Mouse (Mus musculus): ENCODE data around the gene Wdr43. TPM values are rescaled to one million over a fixed set of nuclear protein-coding genes. Genes with fewer than 3 reads are reported as not detected.
A peak's percentile ranks its signal among the peaks of the same experiment; 100 is the strongest.
"Not testable (repeated sequence)": the region's sequence is repeated elsewhere in the genome, so short reads cannot be mapped to it uniquely, and the experiment has no call there.

Gene Wdr43
- polyA plus RNA-seq, 1 experiment from 2014 or later: 57.4 TPM

DNA sequence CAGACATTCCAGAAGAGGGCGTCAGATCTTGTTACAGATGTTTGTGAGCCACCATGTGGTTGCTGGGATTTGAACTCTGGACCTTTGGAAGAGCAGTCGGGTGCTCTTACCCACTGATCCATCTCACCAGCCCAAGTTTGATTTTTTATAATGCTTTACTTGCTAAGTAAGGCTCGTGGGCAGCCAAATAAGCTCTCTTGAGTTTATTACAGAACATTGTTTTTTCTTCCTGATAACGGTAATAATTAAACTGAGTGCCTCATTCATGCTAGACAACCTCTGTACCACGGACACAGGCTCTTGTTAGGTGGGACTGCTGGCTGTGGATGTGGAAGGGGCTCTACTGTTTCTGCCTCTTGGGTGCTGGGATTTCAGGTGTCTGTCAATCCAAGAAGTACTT is 23.4 kb downstream of the Wdr43 start:
- not testable (repeated sequence) for H3K4me1 ChIP-seq; H3K9ac ChIP-seq (replicated peaks); ATAC-seq (replicated peaks); H3K9me3 ChIP-seq; H3K4me3 ChIP-seq; H3K27ac ChIP-seq (replicated peaks); H3K27me3 ChIP-seq; H3K4me2 ChIP-seq (replicated peaks)
- H3K36me3 ChIP-seq: peaks cover 74% of the 10 kb centered on the region
- WGBS: 83% methylated on average over 5 of the region's 5 CpGs

DNA sequence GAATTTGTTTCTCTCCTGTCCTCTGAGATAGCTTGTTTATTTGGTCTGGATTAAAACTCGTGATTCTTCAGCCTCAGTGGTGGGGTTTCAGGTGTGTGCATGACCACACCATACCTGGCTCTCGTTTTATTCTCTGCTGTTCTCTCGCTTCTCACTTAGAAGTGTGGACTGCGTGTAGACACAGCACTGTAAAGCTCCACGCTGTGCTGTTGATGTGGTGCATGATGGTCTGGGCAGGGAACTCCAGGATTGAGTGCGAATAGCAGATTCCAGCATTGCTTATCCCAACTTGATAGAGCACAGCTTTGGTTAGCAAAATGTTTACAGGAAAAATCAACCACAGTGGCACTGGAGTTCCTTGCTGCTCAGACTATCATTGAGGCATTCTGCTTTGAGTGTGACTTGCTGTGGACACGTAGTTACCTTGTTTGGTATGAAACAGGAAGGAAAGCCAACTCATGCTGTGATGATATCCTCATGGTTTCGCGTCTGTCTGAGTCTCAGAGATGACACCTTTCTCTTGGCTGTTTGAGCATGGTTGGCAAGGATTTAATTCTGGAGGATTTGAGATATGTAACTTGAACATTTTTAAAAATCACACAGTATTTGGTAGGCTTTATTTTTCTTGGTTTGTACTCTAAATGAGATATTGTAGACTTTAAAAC is 24.9 kb downstream of the Wdr43 start:
- no peak for ATAC-seq (replicated peaks)
- Histone ChIP-seq H3K9me3 (no peaks in the 10 kb centered on the region), H3K9ac (replicated peaks) (no peak overlapping the region), H3K36me3 (peaks cover 68% of the 10 kb centered on the region), H3K4me1 (no peaks in the 10 kb centered on the region), H3K4me3 (no peak overlapping the region), H3K27me3 (no peaks in the 10 kb centered on the region), H3K4me2 (replicated peaks) (no peak overlapping the region), H3K27ac (replicated peaks) (no peak overlapping the region)
- WGBS: 89% methylated on average over 9 of the region's 9 CpGs

DNA sequence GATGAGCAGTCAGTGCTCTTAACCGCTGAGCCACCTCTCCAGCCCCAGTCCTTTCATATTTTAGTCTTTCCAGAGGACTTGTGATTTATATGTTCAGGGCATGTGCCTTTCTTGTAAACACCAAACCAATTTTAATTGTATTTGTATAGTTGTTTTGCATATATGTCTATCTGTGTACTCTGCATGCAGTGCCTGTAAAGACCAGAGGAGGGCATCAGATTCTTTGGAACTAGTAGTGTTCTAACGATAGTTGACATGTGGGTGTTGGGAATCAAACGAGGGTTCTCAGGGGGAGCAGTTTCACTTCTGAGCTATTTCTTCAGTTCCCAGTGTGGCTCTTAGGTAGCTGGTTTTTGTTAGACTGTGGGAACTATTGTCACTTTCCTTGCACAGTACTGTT is 26.5 kb downstream of the Wdr43 start:
- ATAC-seq (replicated peaks): no peak
- 90% methylated on average over 3 of the region's 3 CpGs for WGBS
- peaks cover 53% of the 10 kb centered on the region for H3K36me3 ChIP-seq

DNA sequence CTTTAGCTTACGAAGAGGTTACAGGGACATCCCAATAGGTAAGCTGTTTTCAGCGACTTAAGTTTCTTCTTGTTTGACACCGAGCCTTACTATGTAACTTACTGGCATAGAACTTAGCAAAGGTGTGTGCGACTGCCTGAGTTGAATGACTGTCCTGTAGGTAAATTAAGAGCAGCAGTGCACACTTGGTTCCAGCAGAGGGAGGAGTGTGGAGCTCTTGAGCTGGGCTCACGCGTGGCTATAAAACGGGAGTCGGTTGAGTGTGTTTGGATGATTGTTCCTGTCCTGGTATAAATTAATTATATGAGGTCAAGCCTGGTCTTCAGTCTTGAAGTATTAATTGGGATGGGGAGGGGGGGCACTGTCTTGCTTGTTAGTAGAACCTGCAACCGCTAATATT is 34.3 kb downstream of the Wdr43 start:
- Histone ChIP-seq H3K36me3 (peaks cover 44% of the 10 kb centered on the region), H3K27ac (replicated peaks) (no peak overlapping the region), H3K4me2 (replicated peaks) (no peak overlapping the region), H3K4me1 (no peaks in the 10 kb centered on the region), H3K27me3 (no peaks in the 10 kb centered on the region), H3K4me3 (no peak overlapping the region), H3K9ac (replicated peaks) (no peak overlapping the region), H3K9me3 (no peaks in the 10 kb centered on the region)
- ATAC-seq (replicated peaks): no peak
- WGBS: 92% methylated on average over 9 of the region's 9 CpGs

More for the DNA sequence above, 26.5 kb downstream of the Wdr43 start:
- no peaks in the 10 kb centered on the region for H3K9me3 ChIP-seq
- H3K4me2 ChIP-seq (replicated peaks): no peak overlapping the region
- H3K4me1 ChIP-seq: no peaks in the 10 kb centered on the region
- no peaks in the 10 kb centered on the region for H3K27me3 ChIP-seq
- no peak overlapping the region for H3K9ac ChIP-seq (replicated peaks)
- H3K27ac ChIP-seq (replicated peaks): no peak overlapping the region
- no peak overlapping the region for H3K4me3 ChIP-seq

DNA sequence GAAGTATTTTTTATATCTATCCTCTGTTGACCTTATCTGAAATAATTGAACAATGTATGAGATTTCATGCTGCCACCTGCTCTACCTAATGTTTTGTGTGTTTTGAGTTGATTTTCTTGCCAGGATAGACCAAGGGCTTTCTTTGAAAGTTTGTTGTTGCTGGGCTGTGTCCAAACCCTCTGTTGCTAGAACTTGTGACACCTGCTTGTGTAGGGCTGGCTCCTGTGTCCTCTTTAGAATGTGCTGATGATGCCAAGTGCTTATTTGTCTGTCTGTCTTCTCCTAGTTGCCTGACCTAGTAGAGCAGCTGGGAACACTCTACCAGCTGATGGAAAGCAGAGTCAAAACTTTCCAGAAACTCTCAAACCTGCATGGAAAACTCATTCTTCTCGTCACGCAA is 36.8 kb downstream of the Wdr43 start:
- Histone ChIP-seq H3K4me2 (replicated peaks) (no peak overlapping the region), H3K27me3 (no peaks in the 10 kb centered on the region), H3K4me3 (no peak overlapping the region), H3K9me3 (no peaks in the 10 kb centered on the region), H3K36me3 (peaks cover 55% of the 10 kb centered on the region), H3K4me1 (no peaks in the 10 kb centered on the region), H3K9ac (replicated peaks) (no peak overlapping the region), H3K27ac (replicated peaks) (no peak overlapping the region)
- 91% methylated on average over 2 of the region's 2 CpGs for WGBS
- ATAC-seq (replicated peaks): no peak

DNA sequence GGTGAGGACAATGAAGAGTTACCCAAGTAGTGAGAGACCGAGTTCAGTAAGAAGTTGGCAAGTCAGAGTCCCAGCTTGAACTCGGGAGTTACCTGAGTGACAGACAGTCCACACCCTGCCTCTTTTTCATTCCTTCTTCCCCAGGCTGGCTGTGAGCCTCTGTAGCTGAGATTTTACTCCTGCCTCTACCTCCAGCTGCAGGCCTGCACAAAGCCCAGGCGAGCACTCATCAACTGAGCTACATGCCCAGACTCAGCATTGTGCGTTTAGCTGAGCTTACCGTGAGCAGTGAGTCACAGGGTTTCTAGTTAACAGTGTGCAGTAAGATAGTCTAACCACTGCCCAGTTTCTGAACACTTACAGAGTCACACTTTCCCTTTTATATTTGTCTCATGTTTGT is 37.2 kb downstream of the Wdr43 start:
- no peaks in the 10 kb centered on the region for H3K4me1 ChIP-seq
- peaks cover 56% of the 10 kb centered on the region for H3K36me3 ChIP-seq
- no peak overlapping the region for H3K4me2 ChIP-seq (replicated peaks)
- ATAC-seq (replicated peaks): no peak
- H3K9ac ChIP-seq (replicated peaks): no peak overlapping the region
- 87% methylated on average over 5 of the region's 5 CpGs for WGBS
- H3K4me3 ChIP-seq: no peak overlapping the region
- H3K27me3 ChIP-seq: no peaks in the 10 kb centered on the region
- H3K9me3 ChIP-seq: no peaks in the 10 kb centered on the region
- H3K27ac ChIP-seq (replicated peaks): no peak overlapping the region

DNA sequence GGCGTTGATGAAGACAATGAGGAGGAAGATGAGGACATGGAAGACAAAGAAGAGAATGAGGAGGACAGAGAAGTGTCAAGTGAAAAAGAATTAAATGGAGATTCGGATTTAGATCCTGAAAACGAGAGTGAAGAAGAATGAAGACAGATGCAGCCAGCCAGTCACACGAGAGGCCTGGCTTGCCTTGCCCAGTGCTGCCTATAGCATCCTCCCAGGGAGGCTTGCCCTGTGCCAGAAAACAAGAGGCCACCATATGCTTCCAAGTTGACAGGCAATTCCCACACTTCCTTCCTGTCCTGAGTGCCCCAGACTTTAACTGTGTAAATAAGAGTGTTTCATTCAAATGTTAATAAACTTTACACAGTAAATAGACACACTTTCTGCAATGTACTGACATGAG is 41.8 kb downstream of the Wdr43 start:
- no peak overlapping the region for H3K4me3 ChIP-seq
- H3K27ac ChIP-seq (replicated peaks): no peak overlapping the region
- no peak overlapping the region for H3K4me2 ChIP-seq (replicated peaks)
- no peaks in the 10 kb centered on the region for H3K27me3 ChIP-seq
- H3K9me3 ChIP-seq: no peaks in the 10 kb centered on the region
- WGBS: 83% methylated on average over 4 of the region's 4 CpGs
- ATAC-seq (replicated peaks): no peak
- H3K9ac ChIP-seq (replicated peaks): no peak overlapping the region
- H3K36me3 ChIP-seq: peaks cover 39% of the 10 kb centered on the region
- H3K4me1 ChIP-seq: peaks cover 4% of the 10 kb centered on the region

DNA sequence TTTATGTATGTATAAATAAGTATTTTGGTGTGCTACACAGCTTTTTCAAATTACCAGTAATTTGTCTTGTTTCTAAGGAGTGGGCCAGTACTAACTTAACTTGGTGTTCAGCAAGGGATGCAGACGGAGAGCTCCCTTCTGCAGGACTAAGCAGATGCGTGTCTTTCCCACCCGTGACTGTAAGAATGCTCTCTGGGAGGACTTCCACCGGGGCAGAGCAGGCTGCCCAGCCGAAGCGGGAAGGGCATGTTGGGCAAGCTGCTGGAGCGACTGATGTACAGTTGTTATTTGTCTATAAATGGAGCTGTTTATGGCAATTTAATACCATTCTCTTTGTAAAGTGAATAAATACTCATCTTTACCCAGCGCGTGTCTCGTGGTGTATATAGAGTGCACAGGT is 43.0 kb downstream of the Wdr43 start:
- 92% methylated on average over 10 of the region's 10 CpGs for WGBS
- H3K27ac ChIP-seq (replicated peaks): no peak overlapping the region
- no peak for ATAC-seq (replicated peaks)

DNA sequence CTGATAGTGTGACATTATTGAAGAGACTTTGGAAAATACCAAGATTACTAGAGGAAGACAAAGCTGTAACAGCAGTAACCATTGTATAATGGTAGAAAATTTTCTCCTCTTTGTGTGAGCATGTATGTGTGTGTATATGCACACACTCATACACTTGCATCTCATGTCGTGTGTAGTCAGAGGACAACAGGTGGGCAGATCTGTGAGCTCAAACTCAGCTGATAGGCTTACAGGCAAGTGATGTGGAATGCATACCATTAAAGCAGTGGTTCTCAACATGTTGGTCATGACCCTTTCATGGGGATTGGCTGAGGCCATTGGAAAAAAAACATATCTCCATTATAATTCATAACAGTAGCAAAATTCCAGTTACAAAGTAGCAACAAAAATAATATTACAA is 44.7 kb downstream of the Wdr43 start:
- no peaks in the 10 kb centered on the region for H3K27me3 ChIP-seq
- H3K4me1 ChIP-seq: peaks cover 8% of the 10 kb centered on the region
- no peaks in the 10 kb centered on the region for H3K9me3 ChIP-seq
- H3K4me2 ChIP-seq (replicated peaks): no peak overlapping the region
- no peak overlapping the region for H3K9ac ChIP-seq (replicated peaks)
- H3K27ac ChIP-seq (replicated peaks): no peak overlapping the region
- peaks cover 20% of the 10 kb centered on the region for H3K36me3 ChIP-seq
- 53% methylated on average over 1 of the region's 1 CpGs for WGBS
- H3K4me3 ChIP-seq: no peak overlapping the region
- ATAC-seq (replicated peaks): no peak

More for the DNA sequence above, 43.0 kb downstream of the Wdr43 start:
- no peak overlapping the region for H3K9ac ChIP-seq (replicated peaks)
- peaks cover 8% of the 10 kb centered on the region for H3K4me1 ChIP-seq
- peaks cover 30% of the 10 kb centered on the region for H3K36me3 ChIP-seq
- H3K4me3 ChIP-seq: no peak overlapping the region
- no peaks in the 10 kb centered on the region for H3K27me3 ChIP-seq
- H3K9me3 ChIP-seq: no peaks in the 10 kb centered on the region
- H3K4me2 ChIP-seq (replicated peaks): no peak overlapping the region

DNA sequence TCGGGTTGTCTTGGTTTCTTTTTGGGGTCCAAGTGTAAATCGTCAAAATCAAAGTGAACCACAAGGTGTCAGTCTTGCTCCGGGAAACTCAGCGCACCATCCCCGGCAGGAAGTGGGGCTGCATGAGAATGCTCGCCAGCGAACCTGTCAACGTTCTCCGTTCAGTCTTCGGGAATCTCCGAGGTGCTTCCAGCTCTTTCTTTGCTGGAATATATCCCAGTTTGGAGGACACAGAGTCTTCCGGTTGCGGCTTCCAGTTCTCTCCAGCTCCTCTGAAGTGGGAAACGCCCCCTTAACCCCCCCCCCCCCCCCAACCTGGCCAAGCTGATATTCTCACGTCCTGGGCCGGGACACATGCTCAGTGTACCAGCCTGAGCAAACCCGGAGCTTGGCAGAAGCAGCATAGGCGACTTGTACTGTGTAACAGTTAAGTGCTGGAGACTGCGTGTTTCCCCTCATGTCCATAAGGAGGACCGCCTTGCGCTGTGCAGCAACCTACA is 47.1 kb downstream of the Wdr43 start:
- H3K4me2 ChIP-seq (replicated peaks): peak overlapping the region; percentile 59
- peaks cover 8% of the 10 kb centered on the region for H3K4me1 ChIP-seq
- peaks cover 6% of the 10 kb centered on the region; the same call in 1 of the 2 replicates for H3K36me3 ChIP-seq
- 0 out of 2 replicates have a peak overlapping the region, but pooled peaks have one; percentile 16 for H3K9ac ChIP-seq (replicated peaks)
- WGBS: 8% methylated on average over 21 of the region's 21 CpGs
- H3K9me3 ChIP-seq: no peaks in the 10 kb centered on the region
- peak; percentile 93 for ATAC-seq (replicated peaks)
- H3K27me3 ChIP-seq: no peaks in the 10 kb centered on the region
- no peak overlapping the region for H3K27ac ChIP-seq (replicated peaks)
- H3K4me3 ChIP-seq: peak overlapping the region; percentile 31

DNA sequence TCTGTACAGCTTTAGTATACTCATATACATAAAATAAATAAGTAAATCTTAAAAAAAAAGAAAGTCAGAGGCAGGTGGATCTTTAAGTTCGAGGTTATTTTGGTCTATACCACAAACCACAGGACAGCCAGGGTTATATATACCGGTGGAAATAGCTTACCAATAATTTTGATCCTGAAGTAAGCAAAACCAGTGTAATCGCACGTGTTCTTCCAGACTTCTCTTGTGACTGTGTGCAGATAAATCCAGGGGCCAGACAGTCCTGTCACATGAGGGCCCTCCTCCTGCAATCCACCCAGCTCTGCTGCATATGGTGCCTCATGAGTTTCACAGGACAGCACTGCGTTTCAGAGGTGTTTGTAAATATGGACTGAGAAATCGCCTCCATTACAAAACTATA is 47.8 kb downstream of the Wdr43 start:
- H3K9ac ChIP-seq (replicated peaks): no peak overlapping the region
- H3K4me1 ChIP-seq: peaks cover 8% of the 10 kb centered on the region
- H3K4me3 ChIP-seq: no peak overlapping the region
- no peak for ATAC-seq (replicated peaks)
- H3K9me3 ChIP-seq: no peaks in the 10 kb centered on the region
- H3K36me3 ChIP-seq: peaks cover 6% of the 10 kb centered on the region; the same call in 1 of the 2 replicates
- WGBS: 88% methylated on average over 6 of the region's 6 CpGs
- no peaks in the 10 kb centered on the region for H3K27me3 ChIP-seq
- H3K4me2 ChIP-seq (replicated peaks): no peak overlapping the region
- no peak overlapping the region for H3K27ac ChIP-seq (replicated peaks)

DNA sequence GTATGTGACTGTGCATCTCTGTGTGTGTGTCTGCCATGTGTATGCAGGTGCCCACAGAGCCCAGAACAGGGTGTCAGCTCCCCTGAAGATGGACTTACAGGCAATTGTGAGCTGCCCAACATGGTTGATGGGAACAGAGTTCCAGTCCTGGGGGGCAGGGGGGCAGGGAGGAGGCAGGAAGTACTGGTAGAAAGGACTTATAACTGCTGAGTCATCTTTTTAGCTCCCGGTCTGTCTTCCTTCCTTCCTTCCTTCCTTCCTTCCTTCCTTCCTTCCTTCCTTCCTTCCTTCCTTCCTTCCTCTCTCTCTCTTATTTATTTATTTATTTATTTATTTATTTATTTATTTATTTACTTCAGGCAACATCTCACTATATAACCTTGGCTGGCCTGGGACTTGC is 48.5 kb downstream of the Wdr43 start:
- Histone ChIP-seq H3K27me3 (no peaks in the 10 kb centered on the region), H3K4me3 (no peak overlapping the region), H3K27ac (replicated peaks) (no peak overlapping the region), H3K36me3 (no peaks in the 10 kb centered on the region), H3K9ac (replicated peaks) (no peak overlapping the region), H3K4me1 (peaks cover 8% of the 10 kb centered on the region), H3K4me2 (replicated peaks) (no peak overlapping the region), H3K9me3 (no peaks in the 10 kb centered on the region)
- WGBS: 94% methylated on average over 1 of the region's 1 CpGs
- no peak for ATAC-seq (replicated peaks)

DNA sequence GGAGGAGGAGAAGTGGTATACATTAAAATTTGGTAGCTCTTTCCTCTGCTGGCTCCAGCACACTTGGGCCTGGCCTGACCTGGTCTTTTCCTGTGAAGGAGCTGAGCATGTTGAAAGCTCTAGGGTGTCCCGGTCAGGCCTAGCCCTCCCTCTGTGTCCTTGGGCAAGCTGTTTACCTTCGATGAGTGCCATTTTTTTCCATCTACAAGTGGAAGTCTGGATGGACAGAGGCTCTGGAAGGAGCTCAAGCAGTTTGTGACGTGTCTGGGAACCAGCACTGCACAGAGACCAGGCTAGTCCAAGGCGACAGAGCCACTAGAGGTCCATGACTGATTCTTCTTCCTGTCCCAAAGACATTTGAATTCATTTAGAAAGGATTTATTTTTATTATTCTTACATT is 49.5 kb downstream of the Wdr43 start:
- Histone ChIP-seq H3K4me3 (no peak overlapping the region), H3K4me2 (replicated peaks) (no peak overlapping the region), H3K9me3 (no peaks in the 10 kb centered on the region), H3K27me3 (no peaks in the 10 kb centered on the region), H3K27ac (replicated peaks) (no peak overlapping the region), H3K4me1 (peaks cover 8% of the 10 kb centered on the region), H3K9ac (replicated peaks) (no peak overlapping the region), H3K36me3 (no peaks in the 10 kb centered on the region)
- no peak for ATAC-seq (replicated peaks)
- 88% methylated on average over 4 of the region's 4 CpGs for WGBS
